Mouse (Mus musculus): ENCODE results near the gene Usp30.
A peak's percentile ranks its signal among the peaks of the same experiment; 100 is the strongest.

Gene Usp30

GRCm38 (mm10) chr5:114065161-114065560, at the start of gene Usp30:
Usp30 (plus strand) TSS chr5:114065461.
- no peak for DNase-seq (ENCODE audit: low read depth)

DNA sequence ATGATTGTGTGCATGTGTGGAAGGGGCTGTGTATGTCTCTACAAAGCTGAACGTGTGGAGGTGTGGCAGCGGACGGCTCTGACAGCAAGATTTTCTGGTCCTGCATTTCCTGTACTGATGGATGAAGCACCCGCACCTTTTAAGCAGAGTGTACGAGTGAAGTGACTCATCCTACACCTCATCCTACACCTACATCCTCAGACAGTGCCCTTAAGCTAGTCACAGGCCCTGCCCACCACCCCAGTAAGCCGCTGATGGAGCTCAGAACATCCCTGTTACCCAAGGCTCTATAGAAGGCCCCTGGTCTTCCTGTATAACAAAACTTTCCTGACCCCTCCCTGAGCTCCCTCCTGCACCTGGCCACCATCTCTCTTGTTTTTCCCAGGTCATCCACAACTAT, 40.9 kb upstream of the Usp30 start:
- DNase-seq (ENCODE audit: low read depth): no peak

DNA sequence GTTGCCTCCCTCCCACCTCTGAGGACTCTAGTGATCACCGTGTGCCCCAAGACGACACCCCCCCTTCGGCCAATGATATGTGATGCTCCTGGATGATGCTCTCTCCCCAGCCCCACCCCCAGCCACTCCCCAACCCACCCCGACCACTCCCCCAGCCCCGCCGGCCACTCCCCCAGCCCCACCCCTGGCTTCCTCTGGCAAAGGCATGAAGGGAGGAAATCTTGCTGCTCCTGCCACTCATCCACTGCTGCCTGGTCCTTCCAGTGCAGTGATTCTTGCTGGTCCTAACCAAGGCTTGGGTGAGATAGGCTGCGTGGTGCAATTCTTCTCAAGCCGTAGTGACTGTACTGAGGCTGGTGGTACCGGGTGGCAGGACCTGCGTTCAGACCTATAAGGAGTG, 40.4 kb upstream of the Usp30 start:
- DNase-seq (ENCODE audit: low read depth): no peak

DNA sequence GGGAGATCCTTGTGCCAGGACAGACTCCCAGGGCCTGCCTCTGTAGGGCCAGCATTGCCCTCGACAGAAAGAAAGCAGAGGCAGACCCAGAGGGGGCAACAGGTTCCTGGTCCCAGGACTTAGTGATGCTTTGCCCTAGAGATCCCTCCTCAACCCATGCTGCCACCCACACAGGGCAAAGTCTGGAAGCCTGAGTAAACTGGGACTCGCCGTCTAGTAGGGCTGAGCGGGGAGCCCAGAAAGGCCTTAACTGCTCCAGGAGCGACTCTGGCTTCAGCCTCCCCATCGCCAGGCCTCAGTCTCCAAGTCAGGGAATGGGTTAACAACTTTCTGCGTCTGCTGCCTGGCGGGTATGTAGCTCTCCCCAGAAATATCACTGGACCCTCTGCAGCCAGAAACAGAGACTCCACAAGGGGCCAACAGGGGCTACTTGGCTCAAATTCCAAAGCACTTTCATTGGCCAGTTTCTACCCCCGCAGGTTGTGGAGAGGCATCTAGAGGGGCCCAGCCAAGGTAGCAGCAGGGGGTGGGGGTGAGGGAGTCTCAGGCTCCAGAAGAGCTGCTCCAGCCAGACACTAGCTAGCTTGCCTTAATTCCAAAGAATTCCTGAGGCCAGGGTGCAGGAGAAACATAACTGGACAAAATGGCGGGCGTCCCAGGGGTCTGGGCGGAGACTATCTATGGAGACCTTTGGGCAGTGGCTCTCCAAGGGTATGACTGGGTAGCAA, 37.9 kb upstream of the Usp30 start:
- DNase-seq (ENCODE audit: low read depth): no peak

DNA sequence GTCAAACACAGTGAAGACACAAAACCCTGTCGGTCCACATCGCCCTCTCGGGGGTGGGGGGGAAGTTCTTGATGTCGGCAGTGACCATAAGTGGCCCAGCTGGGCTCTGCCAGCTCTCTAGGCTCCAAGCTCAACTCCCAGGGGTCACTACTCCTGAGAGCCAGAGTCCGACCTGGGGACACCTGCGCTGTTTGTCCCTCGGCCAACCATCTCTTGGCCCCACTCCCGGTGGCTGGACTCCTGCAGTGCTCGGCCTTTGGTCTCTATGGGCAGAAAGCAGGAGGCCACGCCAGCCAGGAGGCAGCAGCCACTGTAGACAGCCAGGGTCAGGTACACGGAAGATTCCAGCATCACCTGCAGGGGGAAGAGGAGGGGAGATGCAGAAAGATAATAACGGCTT, 37.1 kb upstream of the Usp30 start:
- no peak for DNase-seq (ENCODE audit: low read depth)

- DNase-seq (ENCODE audit: low read depth): no peak
These were observed 34.6 kb upstream of the Usp30 start for GRCm38 (mm10) chr5:114030652-114031051.

GRCm38 (mm10) chr5:114032161-114032763, 33.0 kb upstream of the Usp30 start:
- DNase-seq (ENCODE audit: low read depth): no peak

GRCm38 (mm10) chr5:114034393-114034792, 30.9 kb upstream of the Usp30 start:
- no peak for DNase-seq (ENCODE audit: low read depth)

GRCm38 (mm10) chr5:114035111-114035510, 30.1 kb upstream of the Usp30 start:
- no peak for DNase-seq (ENCODE audit: low read depth)

GRCm38 (mm10) chr5:114040508-114040907, 24.8 kb upstream of the Usp30 start:
- no peak for DNase-seq (ENCODE audit: low read depth)

DNA sequence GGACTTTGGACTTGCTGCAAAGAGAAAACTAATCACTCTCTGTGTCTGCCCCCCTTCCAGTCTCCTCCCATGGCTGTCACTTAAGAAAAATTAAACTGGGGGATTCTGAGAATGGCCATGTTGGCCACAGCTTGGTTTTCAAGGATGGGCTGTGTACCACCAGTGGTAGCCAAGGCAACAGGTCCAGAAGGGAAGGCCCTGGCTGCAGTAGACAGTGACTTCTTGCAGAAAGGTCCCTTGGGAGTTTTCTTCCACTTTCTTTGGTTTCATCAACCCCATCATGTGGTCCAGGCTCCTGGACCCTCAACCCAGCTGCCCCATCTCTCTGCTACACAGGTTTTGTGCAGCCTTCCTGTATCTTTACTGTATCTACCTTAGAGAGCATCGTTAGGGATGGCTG, 24.4 kb upstream of the Usp30 start:
- no peak for DNase-seq (ENCODE audit: low read depth)

GRCm38 (mm10) chr5:114041327-114041930, 23.8 kb upstream of the Usp30 start:
- DNase-seq (ENCODE audit: low read depth): peak; percentile 40

GRCm38 (mm10) chr5:114043800-114044199, 21.5 kb upstream of the Usp30 start:
- DNase-seq (ENCODE audit: low read depth): no peak

DNA sequence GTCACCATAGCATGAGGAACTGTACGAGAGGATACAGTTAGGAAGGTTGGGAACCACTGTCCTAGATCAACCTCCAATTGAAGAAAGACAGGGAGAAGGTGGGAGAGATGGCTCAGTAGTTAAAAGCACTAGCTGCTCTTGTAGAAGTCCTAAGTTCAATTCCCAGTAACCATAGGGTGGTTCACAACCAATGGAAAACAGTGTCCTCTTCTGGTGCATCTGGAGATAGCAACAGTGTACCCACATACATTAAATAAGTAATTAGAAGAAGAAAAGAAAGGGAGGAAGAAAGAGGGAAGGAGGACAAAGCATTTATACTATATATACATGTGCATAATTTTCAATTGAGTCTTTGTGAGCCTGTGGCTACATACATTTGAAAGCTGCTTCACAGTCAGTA, 20.1 kb upstream of the Usp30 start:
- peak; percentile 69 for DNase-seq (ENCODE audit: low read depth)

DNA sequence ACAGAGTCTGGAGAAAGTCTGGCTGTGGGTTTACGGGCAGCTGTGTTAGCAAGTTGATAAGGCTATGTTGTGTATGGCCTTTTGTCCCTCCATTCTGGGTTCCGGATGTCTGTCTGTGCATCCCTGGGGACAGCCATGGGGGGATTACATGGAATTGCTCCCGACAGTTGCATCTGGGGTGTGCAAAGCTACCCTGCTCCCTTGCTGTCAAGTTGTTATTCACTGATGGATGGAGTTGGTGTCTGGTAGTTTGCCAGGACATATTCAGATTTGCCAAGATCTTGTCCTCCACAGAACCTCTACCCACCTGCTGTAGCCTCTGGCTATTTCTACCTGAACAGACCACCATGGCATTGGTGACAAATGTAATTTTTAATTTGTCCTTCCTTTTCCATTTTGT, 19.1 kb upstream of the Usp30 start:
- no peak for DNase-seq (ENCODE audit: low read depth)

GRCm38 (mm10) chr5:114046604-114047003, 18.7 kb upstream of the Usp30 start:
- DNase-seq (ENCODE audit: low read depth): no peak

DNA sequence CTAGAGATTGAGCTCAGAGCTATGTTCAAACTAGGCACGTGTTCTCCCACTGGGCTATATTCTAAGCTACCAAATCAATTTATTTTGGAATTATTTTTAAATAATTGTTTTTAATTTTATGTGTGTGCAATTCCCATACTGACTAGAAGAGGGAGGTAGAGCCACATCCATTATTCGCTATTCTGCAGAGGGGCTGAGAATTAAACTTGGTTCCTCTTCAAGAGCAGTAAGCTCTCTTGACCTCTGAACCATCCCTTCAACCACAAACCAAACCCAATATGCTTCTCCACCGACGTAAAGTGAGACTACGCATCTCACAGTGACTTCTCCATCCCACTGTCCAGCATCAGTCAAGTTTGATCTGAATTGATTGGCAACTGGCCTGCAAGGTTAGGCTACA, 18.1 kb upstream of the Usp30 start:
- peak; percentile 34 for DNase-seq (ENCODE audit: low read depth)

GRCm38 (mm10) chr5:114048731-114049308, 16.4 kb upstream of the Usp30 start:
- no peak for DNase-seq (ENCODE audit: low read depth)

DNA sequence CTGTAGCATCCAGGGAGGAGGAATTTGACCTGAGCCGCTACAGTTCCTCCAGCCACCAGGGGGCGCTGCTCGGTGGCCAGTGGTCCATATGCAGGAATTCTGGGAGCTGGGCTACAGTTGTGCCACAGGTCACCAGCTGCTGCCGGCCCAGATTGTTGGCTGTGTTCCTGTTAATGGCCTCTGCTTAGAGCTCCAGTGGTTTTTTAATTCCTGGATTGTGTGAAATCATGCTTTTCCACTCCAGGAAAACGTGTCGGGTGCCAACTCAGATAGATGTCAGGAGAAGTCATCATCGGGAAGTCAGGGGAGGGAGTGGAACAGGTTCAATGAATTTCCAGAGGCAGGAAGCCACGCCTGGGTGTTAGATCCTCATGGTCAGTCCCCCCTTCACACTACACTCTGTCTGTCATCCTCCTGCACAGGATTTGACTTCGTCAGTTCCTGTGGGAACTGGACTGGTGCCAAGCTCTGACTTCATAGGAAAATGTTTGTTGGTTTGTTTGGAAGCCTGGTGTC, 13.0 kb upstream of the Usp30 start:
- peak; percentile 87 for DNase-seq (ENCODE audit: low read depth)

DNA sequence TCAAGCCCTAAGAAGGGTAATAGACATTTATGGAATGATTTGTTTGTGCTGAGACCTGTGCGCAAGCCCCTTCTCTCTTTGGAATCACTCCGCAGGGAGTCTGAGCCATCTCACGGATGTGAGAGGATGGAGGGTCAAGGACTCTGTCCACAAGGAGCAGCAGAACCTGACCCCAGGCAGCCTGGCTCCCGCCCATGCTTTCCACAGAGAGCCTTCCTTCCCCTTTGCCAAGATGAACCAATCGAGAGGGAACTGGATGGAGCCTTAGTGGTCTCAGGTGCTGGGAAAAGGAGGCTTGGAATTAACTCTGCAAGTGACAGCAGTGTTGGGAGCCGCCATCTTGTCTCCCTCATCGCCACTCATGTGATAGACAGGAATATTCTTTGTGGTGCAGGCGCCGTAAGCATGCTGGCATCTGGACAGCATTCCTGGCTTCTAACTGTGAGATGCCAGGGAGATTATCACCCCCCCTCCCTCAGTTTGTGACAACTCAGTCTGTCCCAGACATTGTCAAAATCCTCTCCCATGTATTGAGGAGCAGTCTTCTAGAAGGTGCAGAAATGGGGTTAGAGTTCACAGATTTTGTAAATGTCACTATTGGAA, 8.0 kb upstream of the Usp30 start:
- DNase-seq (ENCODE audit: low read depth): no peak

DNA sequence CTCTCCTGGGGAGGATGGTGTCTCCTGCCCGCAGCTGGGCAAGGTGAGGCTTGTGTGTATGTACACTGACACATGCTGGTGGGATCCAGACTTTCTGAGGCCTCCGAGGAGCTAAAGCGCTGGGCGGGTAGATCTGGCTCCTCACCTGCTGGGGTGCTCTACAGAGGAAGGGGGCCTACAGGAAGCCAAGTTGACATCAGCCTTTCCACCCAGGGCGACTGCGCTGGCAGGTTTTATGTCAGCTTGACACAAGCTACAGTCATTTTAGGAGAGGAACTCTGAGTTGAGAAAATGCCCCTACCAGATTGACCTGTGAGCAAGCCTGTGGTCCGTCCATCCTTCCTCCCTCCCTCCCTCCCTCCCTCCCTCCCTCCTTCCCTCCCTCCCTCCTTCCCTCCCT, 3.6 kb upstream of the Usp30 start:
- no peak for DNase-seq (ENCODE audit: low read depth)

DNA sequence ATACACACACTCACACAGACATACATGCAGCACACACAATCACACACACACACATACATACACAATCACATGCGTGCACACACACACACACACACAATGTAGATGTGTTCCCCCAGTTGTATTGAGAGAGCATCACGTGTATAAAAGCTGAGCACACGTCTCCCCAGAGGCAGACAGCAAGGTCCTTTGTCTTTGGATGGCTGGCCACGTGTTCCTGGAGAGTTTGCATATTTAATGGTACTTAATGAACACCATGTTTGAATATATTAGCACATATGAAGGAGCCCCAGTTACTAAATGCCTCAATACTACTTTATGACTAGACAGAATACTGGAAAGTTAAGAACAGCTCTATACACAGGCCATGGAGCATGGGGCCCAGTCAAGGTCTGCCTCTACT, 1.3 kb upstream of the Usp30 start:
- DNase-seq (ENCODE audit: low read depth): no peak

- DNase-seq (ENCODE audit: low read depth): no peak
These were observed 1.3 kb downstream of the Usp30 start for GRCm38 (mm10) chr5:114066601-114067000.

Measured in NIH3T3 (cell line).